Mouse (Mus musculus) intestine, embryonic 16.5 days (tissue): ENCODE measurements around the gene Tln1. TPM values are rescaled to one million over a fixed set of nuclear protein-coding genes. Genes with fewer than 3 reads are reported as not detected.

ENCODE experiments used
- ATAC-seq: fragments of 200-750 bp; cut with Nextera tagmentation; 2 replicates; pipeline ENCODE4 v1.8.0; 2017; ENCODE audit warnings: moderate TSS enrichment, moderate library complexity
- H3K27ac ChIP-seq: fragments of 300-500 bp; sonication (generic); 2 replicates; pipeline ENCODE4 v1.5.1; 2014; ENCODE audit warnings: mild to moderate bottlenecking, low read length
- H3K27me3 ChIP-seq: fragments of 300-500 bp; sonication (generic); replicated peaks from 2 replicates; pipeline ENCODE4 v1.6.1; 2014; ENCODE audit warnings: low read length, control low read depth, mixed read lengths; ENCODE audit not compliant: control insufficient read depth, insufficient read depth
- H3K36me3 ChIP-seq: fragments of 300-500 bp; sonication (generic); 2 replicates; pipeline ENCODE4 v1.6.1; 2014; ENCODE audit warnings: low read length, control low read depth; ENCODE audit not compliant: control insufficient read depth, insufficient read depth
- H3K4me1 ChIP-seq: fragments of 300-500 bp; sonication (generic); 2 replicates; pipeline ENCODE4 v1.6.1; 2014; ENCODE audit warnings: low read length, control low read depth, mixed read lengths; ENCODE audit not compliant: control insufficient read depth, insufficient read depth
- H3K4me2 ChIP-seq: fragments of 300-500 bp; sonication (generic); 2 replicates; pipeline ENCODE4 v1.6.1; 2014; ENCODE audit warnings: low read depth, low read length, control low read depth
- H3K4me3 ChIP-seq: fragments of 300-500 bp; sonication (generic); 2 replicates; pipeline ENCODE4 v1.5.1; 2014; ENCODE audit warnings: mild to moderate bottlenecking, low read length
- H3K9ac ChIP-seq: fragments of 300-500 bp; sonication (generic); 2 replicates; pipeline ENCODE4 v1.6.1; 2014; ENCODE audit warnings: low read depth, low read length
- H3K9me3 ChIP-seq: fragments of 300-500 bp; sonication (generic); 2 replicates; pipeline ENCODE4 v1.6.1; 2016; ENCODE audit warnings: low read length, control low read depth; ENCODE audit not compliant: control insufficient read depth
- WGBS: fragments of 180-500 bp; shearing (Covaris S2); extraction: QIAGEN DNeasy Blood & Tissue Kit; methylation state at CpG from one replicate; pipeline ENCODE4 v1.1.7; 2014; 5-methylcytosine and 5-hydroxymethylcytosine counted together
- polyA plus RNA-seq: library from polyadenylated mRNA; unstranded; fragments of >200 nt; fragmentation: Nextera tagmentation; extraction: Ambion mirVana; gene quantifications from 2 replicates; pipeline ENCODE4 v1.2.1, GENCODE M21; 2015

Gene Tln1
- polyA plus RNA-seq, 1 experiment from 2014 or later = 41.2 TPM

GRCm38 (mm10) chr4:43580721-43581120, 18.2 kb upstream of the Tln1 start:
- no peaks in the 10 kb centered on the region for H3K9me3 ChIP-seq
- peaks cover 23% of the 10 kb centered on the region for H3K4me1 ChIP-seq
- whole genome bisulfite sequencing = 95% methylated on average over 5 of the region's 5 CpGs
- no peak overlapping the region for H3K4me3 ChIP-seq
- no peaks in the 10 kb centered on the region for H3K27me3 ChIP-seq
- H3K9ac ChIP-seq = no peak overlapping the region
- H3K4me2 ChIP-seq = no peak overlapping the region
- no peak for ATAC-seq
- peaks cover 14% of the 10 kb centered on the region; the same call in 1 of the 2 replicates for H3K36me3 ChIP-seq
- no peak overlapping the region for H3K27ac ChIP-seq

- peak overlapping the region; percentile 55 for H3K4me2 ChIP-seq
- H3K9ac ChIP-seq = peak overlapping the region; percentile 81
- no peak overlapping the region for H3K27ac ChIP-seq
- H3K36me3 ChIP-seq = peaks cover 14% of the 10 kb centered on the region; the same call in 1 of the 2 replicates
- 79% methylated on average over 6 of the region's 6 CpGs for WGBS
- no peak for ATAC-seq
- H3K27me3 ChIP-seq = no peaks in the 10 kb centered on the region
- H3K9me3 ChIP-seq = no peaks in the 10 kb centered on the region
- peak overlapping the region; percentile 65 for H3K4me3 ChIP-seq
- peaks cover 28% of the 10 kb centered on the region for H3K4me1 ChIP-seq
Measured at GRCm38 (mm10) chr4:43579731-43580130, 17.2 kb upstream of the Tln1 start.

GRCm38 (mm10) chr4:43579256-43579655, 16.8 kb upstream of the Tln1 start:
- no peaks in the 10 kb centered on the region for H3K9me3 ChIP-seq
- peaks cover 14% of the 10 kb centered on the region; the same call in 1 of the 2 replicates for H3K36me3 ChIP-seq
- peak overlapping the region; percentile 65 for H3K4me3 ChIP-seq
- H3K9ac ChIP-seq = peak overlapping the region; percentile 81
- H3K4me1 ChIP-seq = peaks cover 28% of the 10 kb centered on the region
- no peaks in the 10 kb centered on the region for H3K27me3 ChIP-seq
- ATAC-seq = no peak
- peak overlapping the region; percentile 24; the same call in 1 of the 2 replicates for H3K27ac ChIP-seq
- WGBS = 3% methylated on average over 10 of the region's 10 CpGs
- peak overlapping the region; percentile 55 for H3K4me2 ChIP-seq

- WGBS = under 1% methylated on average over 76 of the region's 76 CpGs
- no peaks in the 10 kb centered on the region for H3K9me3 ChIP-seq
- ATAC-seq = peak; percentile 99
- H3K4me1 ChIP-seq = peaks cover 28% of the 10 kb centered on the region
- peak within 1 kb of the TSS; percentile 91 for H3K27ac ChIP-seq
- peaks cover 12% of the 10 kb centered on the region; the same call in 1 of the 2 replicates for H3K36me3 ChIP-seq
- H3K4me2 ChIP-seq = peak within 1 kb of the TSS; percentile 55
- peak within 1 kb of the TSS; percentile 81 for H3K9ac ChIP-seq
- peak within 1 kb of the TSS; percentile 65 for H3K4me3 ChIP-seq
- no peaks in the 10 kb centered on the region for H3K27me3 ChIP-seq
Measured at GRCm38 (mm10) chr4:43578376-43579204, 16.1 kb upstream of the Tln1 start, which contains the start of the genes Rgp1 and Gba2. Gene Rgp1, plus strand, starts transcription at chr4:43578715. Gene Gba2, minus strand, starts transcription at chr4:43578873.

GRCm38 (mm10) chr4:43577237-43577881, 14.9 kb upstream of the Tln1 start:
- Histone ChIP-seq H3K27me3 (no peaks in the 10 kb centered on the region), H3K36me3 (0 out of 2 replicates have a peak, but pooled peaks cover 7% of the 10 kb centered on the region), H3K9me3 (no peaks in the 10 kb centered on the region), H3K4me2 (peak overlapping the region; percentile 55), H3K4me1 (peaks cover 28% of the 10 kb centered on the region), H3K4me3 (peak overlapping the region; percentile 65), H3K9ac (peak overlapping the region; percentile 81), H3K27ac (no peak overlapping the region)
- no peak for ATAC-seq
- 40% methylated on average over 8 of the region's 8 CpGs for WGBS

- Histone ChIP-seq H3K4me3 (no peak overlapping the region), H3K36me3 (no peaks in the 10 kb centered on the region), H3K9me3 (no peaks in the 10 kb centered on the region), H3K9ac (no peak overlapping the region), H3K4me2 (no peak overlapping the region), H3K27me3 (no peaks in the 10 kb centered on the region), H3K27ac (no peak overlapping the region), H3K4me1 (peaks cover 28% of the 10 kb centered on the region)
- ATAC-seq = no peak
- 72% methylated on average over 2 of the region's 2 CpGs for WGBS
Measured at GRCm38 (mm10) chr4:43575356-43575755, 12.9 kb upstream of the Tln1 start.

- Histone ChIP-seq H3K4me3 (no peak overlapping the region), H3K27ac (no peak overlapping the region), H3K36me3 (peaks cover 3% of the 10 kb centered on the region), H3K27me3 (no peaks in the 10 kb centered on the region), H3K4me1 (peaks cover 21% of the 10 kb centered on the region), H3K9me3 (no peaks in the 10 kb centered on the region), H3K9ac (no peak overlapping the region), H3K4me2 (no peak overlapping the region)
- no peak for ATAC-seq
- WGBS = 91% methylated on average over 4 of the region's 4 CpGs
Measured at GRCm38 (mm10) chr4:43573561-43573960, 11.1 kb upstream of the Tln1 start.

- WGBS = 78% methylated on average over 6 of the region's 6 CpGs
- peaks cover 9% of the 10 kb centered on the region for H3K4me1 ChIP-seq
- H3K4me3 ChIP-seq = no peak overlapping the region
- ATAC-seq = no peak
- H3K36me3 ChIP-seq = peaks cover 11% of the 10 kb centered on the region
- H3K9ac ChIP-seq = no peak overlapping the region
- H3K27ac ChIP-seq = no peak overlapping the region
- no peaks in the 10 kb centered on the region for H3K9me3 ChIP-seq
- H3K27me3 ChIP-seq = no peaks in the 10 kb centered on the region
- H3K4me2 ChIP-seq = no peak overlapping the region
Measured at GRCm38 (mm10) chr4:43571395-43572045, 9.0 kb upstream of the Tln1 start.

- peaks cover 23% of the 10 kb centered on the region for H3K36me3 ChIP-seq
- 95% methylated on average over 9 of the region's 9 CpGs for WGBS
- no peaks in the 10 kb centered on the region for H3K9me3 ChIP-seq
- H3K4me2 ChIP-seq = no peak overlapping the region
- H3K9ac ChIP-seq = no peak overlapping the region
- peaks cover 11% of the 10 kb centered on the region for H3K4me1 ChIP-seq
- ATAC-seq = no peak
- no peak overlapping the region for H3K4me3 ChIP-seq
- H3K27ac ChIP-seq = no peak overlapping the region
- no peaks in the 10 kb centered on the region for H3K27me3 ChIP-seq
Measured at GRCm38 (mm10) chr4:43567140-43567539, 4.6 kb upstream of the Tln1 start.
